Mouse (Mus musculus) limb, embryonic 12.5 days (tissue): ENCODE measurements around the gene Gm20683. TPM values are rescaled to one million over a fixed set of nuclear protein-coding genes. Genes with fewer than 3 reads are reported as not detected.

Experiments
- ATAC-seq: fragments of 200-750 bp; cut with Nextera tagmentation; 2 replicates; pipeline ENCODE4 v1.8.0; 2017; ENCODE audit warnings: low read depth, moderate TSS enrichment; ENCODE audit not compliant: insufficient number of reproducible peaks, insufficient read depth, low FRiP score, low TSS enrichment
- H3K27ac ChIP-seq: fragments of 300-500 bp; sonication (generic); 2 replicates; pipeline ENCODE4 v1.5.1; 2016; ENCODE audit warnings: mild to moderate bottlenecking, moderate library complexity
- H3K27me3 ChIP-seq: fragments of 300-500 bp; sonication (generic); 2 replicates; pipeline ENCODE4 v1.6.1; 2016; ENCODE audit warnings: mild to moderate bottlenecking, moderate library complexity
- H3K36me3 ChIP-seq: fragments of 300-500 bp; sonication (generic); 2 replicates; pipeline ENCODE4 v1.6.1; 2016; ENCODE audit warnings: mild to moderate bottlenecking, moderate library complexity
- H3K4me1 ChIP-seq: fragments of 300-500 bp; sonication (generic); replicated peaks from 2 replicates; pipeline ENCODE4 v1.6.1; 2016
- H3K4me2 ChIP-seq: fragments of 300-500 bp; sonication (generic); 2 replicates; pipeline ENCODE4 v1.6.1; 2016; ENCODE audit warnings: mild to moderate bottlenecking, moderate library complexity
- H3K4me3 ChIP-seq: fragments of 300-500 bp; sonication (generic); replicated peaks from 2 replicates; pipeline ENCODE4 v1.5.1; 2016; ENCODE audit warnings: mild to moderate bottlenecking
- H3K9ac ChIP-seq: fragments of 300-500 bp; sonication (generic); replicated peaks from 2 replicates; pipeline ENCODE4 v1.6.1; 2016; ENCODE audit warnings: mild to moderate bottlenecking, moderate library complexity
- H3K9me3 ChIP-seq: fragments of 300-500 bp; sonication (generic); 2 replicates; pipeline ENCODE4 v1.6.1; 2016; ENCODE audit warnings: mild to moderate bottlenecking, moderate library complexity
- WGBS: fragments of 180-500 bp; shearing (Covaris S2); methylation state at CpG from one replicate; pipeline ENCODE4 v1.1.7; 2016; 5-methylcytosine and 5-hydroxymethylcytosine counted together
- polyA plus RNA-seq: library from polyadenylated mRNA; unstranded; fragments of >200 nt; fragmentation: Nextera tagmentation; extraction: Ambion mirVana; gene quantifications from 2 replicates; pipeline ENCODE4 v1.2.1, GENCODE M21; 2016

Gm20683 gene
- polyA plus RNA-seq, 1 experiment from 2014 or later = 1.6 TPM

DNA sequence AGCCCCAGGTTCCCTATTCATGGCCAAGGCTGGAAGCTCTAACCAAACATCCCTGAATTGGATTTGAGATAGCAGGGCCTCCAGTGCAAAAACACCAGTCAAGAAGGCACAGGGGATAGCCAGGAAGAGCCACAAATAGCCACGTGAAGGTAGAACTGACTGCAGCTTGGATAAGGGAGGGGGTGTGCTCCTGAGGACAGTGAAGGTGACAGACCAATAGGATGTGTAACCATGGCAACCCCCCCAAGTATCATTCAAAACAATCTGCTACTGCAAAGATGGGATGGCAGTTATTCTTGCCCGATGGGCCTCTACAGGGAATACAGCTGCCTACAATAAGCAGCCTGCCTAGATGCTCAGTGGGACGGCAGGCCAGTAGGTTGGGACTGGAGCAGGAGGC, 4.0 kb downstream of the Gm20683 start:
- Histone ChIP-seq H3K4me1 (peaks cover 40% of the 10 kb centered on the region), H3K27ac (no peak overlapping the region), H3K9me3 (no peaks in the 10 kb centered on the region), H3K36me3 (peaks cover 65% of the 10 kb centered on the region), H3K4me3 (no peak overlapping the region; the same call in 1 of the 2 replicates), H3K9ac (peak overlapping the region; percentile 57; the same call in 1 of the 2 replicates), H3K4me2 (peak overlapping the region; percentile 82), H3K27me3 (no peaks in the 10 kb centered on the region)
- no peak for ATAC-seq
- WGBS = 61% methylated on average over 3 of the region's 3 CpGs

DNA sequence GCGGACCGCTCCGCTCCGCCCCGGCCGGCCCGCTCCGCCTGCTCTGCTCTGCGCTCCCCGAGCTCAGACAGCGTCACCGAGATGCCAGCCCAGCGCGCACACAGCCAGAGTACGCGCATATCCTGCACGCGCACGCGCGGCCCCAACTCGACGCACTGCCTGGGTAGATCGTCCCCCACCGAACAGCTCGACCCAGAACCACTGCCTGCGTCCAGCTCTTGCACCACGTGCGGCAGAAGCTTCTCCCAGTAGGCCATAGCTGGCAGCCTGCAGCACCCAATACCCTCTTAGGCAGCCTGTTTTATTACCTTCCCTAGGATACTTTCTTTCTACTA, 4.5 kb downstream of the Gm20683 start, which contains the start of gene Rhbdl1:
Gene Rhbdl1 (minus strand): TSS at position 220 of the 335 bp plus-strand sequence.
- Histone ChIP-seq H3K27me3 (no peaks in the 10 kb centered on the region), H3K9ac (peak within 1 kb of the TSS; percentile 57), H3K4me3 (peak within 1 kb of the TSS; percentile 37), H3K9me3 (no peaks in the 10 kb centered on the region), H3K4me2 (peak within 1 kb of the TSS; percentile 82), H3K36me3 (peaks cover 60% of the 10 kb centered on the region), H3K27ac (no peak within 1 kb of the TSS), H3K4me1 (peaks cover 41% of the 10 kb centered on the region)
- no peak for ATAC-seq
- WGBS = 3% methylated on average over 29 of the region's 29 CpGs

DNA sequence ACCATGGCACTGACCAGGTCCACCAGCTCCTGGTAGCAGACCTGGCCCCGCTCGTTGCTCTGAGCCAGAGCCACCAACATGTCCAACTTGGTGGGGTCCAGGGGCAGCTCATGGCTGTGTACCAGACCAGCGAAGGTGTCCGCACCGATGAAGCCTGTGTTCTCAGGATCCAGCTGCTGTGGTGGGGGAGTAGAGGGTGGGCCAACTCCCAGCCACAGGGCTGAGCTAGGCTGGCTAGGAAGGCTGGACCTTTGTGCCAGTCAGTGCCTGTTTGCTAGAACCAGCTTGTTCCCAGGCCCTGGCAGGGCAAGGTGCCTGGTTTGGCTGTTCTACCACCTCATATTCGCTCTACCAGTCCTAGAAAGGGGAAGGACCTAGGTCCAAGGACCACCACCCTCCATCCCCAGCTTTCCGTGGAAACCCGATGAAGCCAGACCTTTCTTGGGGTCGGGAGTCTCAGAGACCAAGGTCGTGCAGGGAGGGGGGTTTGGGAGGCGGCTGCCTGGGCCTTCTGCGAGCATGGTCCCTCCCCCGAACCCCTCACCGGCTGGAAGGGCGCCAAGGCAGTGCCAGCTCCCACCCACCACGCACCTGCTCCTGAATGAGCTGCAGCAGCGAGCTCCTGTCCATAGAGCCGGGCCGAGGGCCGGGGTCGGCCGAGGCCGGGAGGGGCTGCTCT, 5.0 kb downstream of the Gm20683 start:
- peak overlapping the region; percentile 57 for H3K9ac ChIP-seq
- no peaks in the 10 kb centered on the region for H3K9me3 ChIP-seq
- H3K4me2 ChIP-seq = peak overlapping the region; percentile 82
- H3K4me3 ChIP-seq = peak overlapping the region; percentile 37
- no peak overlapping the region for H3K27ac ChIP-seq
- 22% methylated on average over 23 of the region's 23 CpGs for WGBS
- no peak for ATAC-seq
- H3K27me3 ChIP-seq = no peaks in the 10 kb centered on the region
- peaks cover 46% of the 10 kb centered on the region for H3K4me1 ChIP-seq
- H3K36me3 ChIP-seq = peaks cover 60% of the 10 kb centered on the region

DNA sequence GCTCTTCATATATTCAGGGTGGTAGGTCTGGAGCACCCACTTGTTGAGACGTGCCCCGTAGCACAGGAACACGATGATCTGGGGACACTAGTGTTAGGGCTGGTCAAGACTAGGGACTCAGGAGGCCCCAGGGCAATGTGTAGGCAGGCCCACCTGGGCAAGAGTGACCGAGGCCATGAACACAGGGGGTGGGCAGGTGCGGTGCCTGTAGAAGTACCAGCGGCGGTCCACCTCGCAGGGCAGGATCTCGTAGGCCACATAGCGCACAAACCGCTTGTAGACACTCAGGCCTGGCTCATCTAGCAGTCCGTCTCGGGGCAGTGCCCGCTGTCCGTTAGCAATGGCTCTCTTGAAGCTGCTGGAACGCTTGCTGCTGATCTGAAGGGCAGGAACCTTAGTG, 5.7 kb downstream of the Gm20683 start:
- 90% methylated on average over 16 of the region's 16 CpGs for WGBS
- no peak for ATAC-seq
- Histone ChIP-seq H3K27me3 (no peaks in the 10 kb centered on the region), H3K4me1 (peaks cover 53% of the 10 kb centered on the region), H3K36me3 (peaks cover 60% of the 10 kb centered on the region), H3K4me3 (peak overlapping the region; percentile 37; the same call in 1 of the 2 replicates), H3K4me2 (peak overlapping the region; percentile 98; the same call in 1 of the 2 replicates), H3K27ac (no peak overlapping the region), H3K9ac (no peak overlapping the region), H3K9me3 (no peaks in the 10 kb centered on the region)

DNA sequence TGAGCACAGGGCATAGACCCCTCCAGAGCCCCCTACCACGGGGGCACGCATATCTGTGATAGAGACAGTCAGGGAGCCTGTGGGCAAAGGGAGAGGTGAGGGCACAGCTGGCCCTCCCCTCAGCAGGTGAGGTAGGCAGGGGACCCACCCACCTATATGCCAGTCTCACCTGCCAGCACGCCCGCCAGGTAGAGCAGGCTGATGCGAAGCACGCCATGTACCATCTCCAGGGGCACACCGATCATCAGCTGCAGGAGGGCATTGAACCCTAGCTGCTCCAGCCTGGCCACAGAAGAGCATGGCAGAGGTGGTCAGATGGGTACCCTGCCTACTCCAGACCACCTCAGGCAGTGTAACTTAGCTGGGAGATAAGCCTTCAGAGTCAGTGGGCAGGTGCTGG, 6.3 kb downstream of the Gm20683 start:
- Histone ChIP-seq H3K4me1 (peaks cover 57% of the 10 kb centered on the region), H3K9me3 (no peaks in the 10 kb centered on the region), H3K4me3 (0 out of 2 replicates have a peak overlapping the region, but pooled peaks have one; percentile 37), H3K4me2 (peak overlapping the region; percentile 98; the same call in 1 of the 2 replicates), H3K36me3 (peaks cover 60% of the 10 kb centered on the region), H3K27ac (no peak overlapping the region), H3K27me3 (no peaks in the 10 kb centered on the region), H3K9ac (no peak overlapping the region)
- WGBS = 95% methylated on average over 7 of the region's 7 CpGs
- no peak for ATAC-seq

DNA sequence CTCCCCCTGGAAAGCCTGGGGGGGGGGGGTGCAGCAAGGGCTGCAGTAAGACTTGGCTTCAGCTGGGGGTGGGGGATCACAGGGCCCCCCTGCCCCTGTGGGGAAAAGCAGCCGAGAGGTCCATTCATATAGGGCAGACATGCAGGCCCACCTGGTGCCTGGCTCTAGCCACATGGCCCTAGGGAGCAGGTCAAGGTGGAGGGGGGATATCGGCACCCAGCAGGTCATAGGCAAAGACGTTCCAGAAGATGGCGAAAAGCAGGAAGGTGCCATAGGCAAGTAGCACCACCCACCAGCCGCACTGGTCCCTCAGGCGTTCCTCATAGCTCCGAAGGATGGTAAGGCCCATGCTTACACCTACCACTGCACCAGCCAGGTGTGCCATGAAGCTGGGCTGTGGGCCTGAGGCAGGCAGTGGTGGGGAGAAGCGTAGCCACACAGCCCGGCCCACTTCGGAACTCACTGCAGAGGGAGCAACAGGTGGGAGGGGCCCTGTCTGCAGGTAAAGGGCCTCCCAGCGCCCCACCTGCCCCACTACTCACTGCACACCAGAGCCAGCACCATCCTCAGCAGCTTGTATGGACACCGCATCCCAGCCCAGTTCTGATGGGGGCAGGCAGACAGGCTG, 6.9 kb downstream of the Gm20683 start:
- H3K4me3 ChIP-seq = peak overlapping the region; percentile 74
- H3K4me1 ChIP-seq = peaks cover 62% of the 10 kb centered on the region
- peak overlapping the region; percentile 98 for H3K4me2 ChIP-seq
- no peak overlapping the region for H3K27ac ChIP-seq
- H3K9me3 ChIP-seq = no peaks in the 10 kb centered on the region
- peaks cover 60% of the 10 kb centered on the region for H3K36me3 ChIP-seq
- 88% methylated on average over 12 of the region's 12 CpGs for WGBS
- peak overlapping the region; percentile 83; the same call in 1 of the 2 replicates for H3K9ac ChIP-seq
- no peak for ATAC-seq
- no peaks in the 10 kb centered on the region for H3K27me3 ChIP-seq

DNA sequence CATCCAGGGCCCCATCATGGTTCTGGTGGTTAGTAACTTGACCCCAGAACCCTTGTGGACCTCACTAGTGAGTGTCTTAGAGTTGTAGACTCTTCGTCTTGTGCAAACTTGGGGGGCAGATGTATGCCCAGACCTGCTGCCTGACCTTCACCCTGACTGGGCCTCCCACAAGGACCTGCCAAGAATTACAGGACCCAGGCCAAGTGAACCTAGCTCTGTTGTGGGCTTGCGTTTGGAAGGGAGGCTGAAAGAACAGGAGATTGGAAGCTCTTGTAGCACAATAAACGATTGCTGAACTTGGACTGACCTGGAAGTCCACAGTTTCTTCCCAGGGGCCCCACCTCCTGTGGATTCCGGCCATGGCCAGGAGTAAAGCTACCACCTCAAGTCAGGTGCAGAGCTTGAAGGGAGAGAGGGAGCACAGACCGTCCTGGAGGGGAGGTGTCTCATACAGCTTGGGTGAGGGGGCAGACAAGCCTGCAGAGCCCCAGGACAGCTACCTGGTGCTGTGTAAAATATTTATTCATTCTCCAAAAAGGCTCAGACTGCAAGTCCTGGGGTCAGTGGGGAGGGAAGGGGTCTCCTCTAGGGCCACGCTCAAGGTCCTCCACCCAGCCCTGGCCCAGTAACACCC, 7.5 kb downstream of the Gm20683 start:
- H3K9ac ChIP-seq = peak overlapping the region; percentile 83
- 48% methylated on average over 6 of the region's 6 CpGs for WGBS
- H3K4me2 ChIP-seq = peak overlapping the region; percentile 98
- H3K36me3 ChIP-seq = peaks cover 56% of the 10 kb centered on the region
- H3K9me3 ChIP-seq = no peaks in the 10 kb centered on the region
- peak overlapping the region; percentile 74 for H3K4me3 ChIP-seq
- ATAC-seq = no peak
- H3K4me1 ChIP-seq = peaks cover 66% of the 10 kb centered on the region
- H3K27ac ChIP-seq = peak overlapping the region; percentile 94
- H3K27me3 ChIP-seq = no peaks in the 10 kb centered on the region

DNA sequence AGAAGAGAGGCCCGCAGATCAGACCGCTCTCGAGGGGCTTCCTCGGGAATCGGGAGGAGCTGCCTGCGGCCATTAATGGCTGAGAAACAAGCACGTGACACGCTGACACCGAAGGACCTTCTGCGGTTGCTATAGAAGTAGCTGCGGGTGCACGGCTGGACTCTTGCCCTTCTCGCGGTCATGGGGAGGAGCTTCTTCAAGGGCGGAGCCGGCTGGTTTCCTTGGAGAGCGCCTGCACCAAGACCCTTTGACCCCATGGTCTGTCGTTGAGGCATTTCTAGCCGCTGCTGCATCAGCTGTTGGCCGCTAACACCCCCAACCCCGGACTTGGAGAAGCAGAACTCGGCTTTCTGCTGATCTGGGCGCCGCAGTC, 8.3 kb downstream of the Gm20683 start, which contains the start of gene Stub1:
Gene Stub1 (minus strand): TSS at position 114 of the 373 bp plus-strand sequence.
- ATAC-seq = no peak; the same call in 1 of the 2 replicates
- Histone ChIP-seq H3K4me3 (peak within 1 kb of the TSS; percentile 74), H3K36me3 (peaks cover 50% of the 10 kb centered on the region)

DNA sequence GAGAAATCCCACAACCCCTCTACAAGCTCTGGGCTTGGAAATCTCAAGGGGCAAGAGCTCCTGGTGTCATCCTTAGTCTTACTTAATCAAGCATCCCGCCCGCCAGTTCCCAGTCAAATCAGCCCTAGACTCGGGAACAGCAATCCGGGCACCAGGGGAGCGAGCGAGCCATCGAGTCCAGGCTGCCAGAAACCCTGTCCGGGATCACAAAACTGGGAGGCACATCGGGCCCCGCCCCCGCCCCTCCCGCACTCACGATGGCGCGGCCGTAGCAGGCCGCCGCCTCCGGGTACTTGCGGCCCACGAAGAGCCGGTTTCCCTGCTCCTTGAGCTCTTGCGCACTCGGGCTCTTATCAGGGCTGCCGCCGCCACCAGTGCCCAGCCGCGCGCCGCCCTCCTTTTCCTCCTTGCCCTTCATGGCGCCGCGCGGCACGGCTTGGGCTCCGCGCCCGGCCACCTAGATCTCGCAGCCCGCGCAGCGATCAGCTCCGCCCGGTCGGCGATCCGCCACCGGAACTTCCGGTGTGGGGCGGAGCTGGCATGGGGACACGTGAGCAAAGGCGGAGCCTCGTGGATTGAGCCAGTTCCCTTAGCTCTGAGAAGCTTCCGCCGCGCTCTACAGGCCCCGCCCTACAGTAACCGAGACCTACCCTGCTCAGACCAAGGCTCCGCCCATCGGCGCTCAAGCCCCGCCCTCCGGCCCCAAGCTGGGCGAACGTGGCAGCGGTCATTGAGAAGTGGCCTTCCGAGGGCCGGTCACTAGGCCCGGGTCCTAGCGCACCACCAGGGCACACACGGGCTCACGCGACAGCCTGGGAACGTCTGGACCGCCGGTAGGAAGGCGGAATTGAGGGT, 8.9 kb downstream of the Gm20683 start:
- WGBS = under 1% methylated on average over 76 of the region's 77 CpGs
- peaks cover 68% of the 10 kb centered on the region for H3K4me1 ChIP-seq
- no peaks in the 10 kb centered on the region for H3K9me3 ChIP-seq
- no peaks in the 10 kb centered on the region for H3K27me3 ChIP-seq
- H3K4me3 ChIP-seq = peak overlapping the region; percentile 74
- peak overlapping the region; percentile 98 for H3K4me2 ChIP-seq
- H3K27ac ChIP-seq = peak overlapping the region; percentile 94
- H3K36me3 ChIP-seq = peaks cover 49% of the 10 kb centered on the region
- peak overlapping the region; percentile 83 for H3K9ac ChIP-seq
- peak; percentile 90 for ATAC-seq

More for the DNA sequence above, 8.3 kb downstream of the Gm20683 start, which contains the start of gene Stub1:
- H3K4me1 ChIP-seq = peaks cover 69% of the 10 kb centered on the region
- H3K27ac ChIP-seq = peak within 1 kb of the TSS; percentile 94
- no peaks in the 10 kb centered on the region for H3K27me3 ChIP-seq
- H3K9ac ChIP-seq = peak within 1 kb of the TSS; percentile 83
- H3K4me2 ChIP-seq = peak within 1 kb of the TSS; percentile 98
- no peaks in the 10 kb centered on the region for H3K9me3 ChIP-seq
- under 1% methylated on average over 24 of the region's 24 CpGs for WGBS

DNA sequence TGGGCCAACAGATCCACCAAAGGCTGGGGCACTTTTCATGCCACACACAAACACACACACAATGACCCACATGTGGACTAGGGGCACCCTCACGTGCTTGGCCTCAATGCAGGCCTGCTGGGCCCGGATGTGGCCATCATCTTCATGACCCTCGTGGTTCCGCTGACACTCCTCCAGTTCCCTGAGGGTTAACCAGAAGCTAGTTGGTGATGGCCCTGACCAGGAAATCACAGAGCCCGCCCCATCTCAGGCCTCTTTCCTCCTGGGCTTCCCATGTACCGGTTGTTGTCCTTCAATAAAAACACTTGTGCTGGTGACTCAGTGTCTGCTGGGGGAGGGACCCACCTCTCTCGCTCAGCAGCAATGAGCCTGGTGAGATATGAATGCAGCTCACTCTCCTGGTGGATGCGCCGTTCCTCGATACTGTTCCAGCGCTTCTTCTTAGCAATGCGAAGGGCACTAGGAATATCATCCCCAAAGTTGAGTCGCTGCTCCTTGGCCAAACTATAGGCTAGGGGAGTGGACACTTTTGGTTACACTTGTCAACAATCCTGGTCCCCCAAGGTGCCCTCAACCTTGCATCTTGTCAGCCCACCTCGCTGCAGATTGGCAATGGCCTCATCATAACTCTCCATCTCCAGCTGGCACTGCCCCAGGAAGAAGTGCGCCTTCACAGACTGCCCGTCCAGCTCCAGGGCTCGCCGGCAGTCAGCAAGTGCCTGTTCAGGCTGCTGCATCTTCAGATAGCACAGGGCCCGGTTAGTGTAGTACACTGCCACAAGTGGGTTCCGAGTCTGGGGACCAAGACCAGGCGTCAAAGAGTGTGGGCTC, 9.9 kb downstream of the Gm20683 start:
- peak overlapping the region; percentile 88; the same call in 1 of the 2 replicates for H3K27ac ChIP-seq
- H3K9me3 ChIP-seq = no peaks in the 10 kb centered on the region
- peaks cover 58% of the 10 kb centered on the region for H3K4me1 ChIP-seq
- peak overlapping the region; percentile 98 for H3K4me2 ChIP-seq
- H3K27me3 ChIP-seq = no peaks in the 10 kb centered on the region
- peak overlapping the region; percentile 83 for H3K9ac ChIP-seq
- 62% methylated on average over 21 of the region's 21 CpGs for WGBS
- H3K4me3 ChIP-seq = peak overlapping the region; percentile 74
- ATAC-seq = no peak
- peaks cover 57% of the 10 kb centered on the region for H3K36me3 ChIP-seq
